Mouse (Mus musculus): ENCODE results near the gene Serpina1f.
"Not testable (repeated sequence)": the region's sequence is repeated elsewhere in the genome, so short reads cannot be mapped to it uniquely, and the experiment has no call there.

The Serpina1f gene

GRCm38 (mm10) chr12:103695429-103695828 is at the start of gene Serpina1f:
Gene Serpina1f (minus strand): TSS chr12:103695529.
- no peak for DNase-seq (ENCODE audit: extremely low spot score, low read depth, low spot score)

GRCm38 (mm10) chr12:103737791-103738580 is 42.7 kb upstream of the Serpina1f start:
- DNase-seq (ENCODE audit: extremely low spot score, low read depth, low spot score) = not testable (repeated sequence)

DNA sequence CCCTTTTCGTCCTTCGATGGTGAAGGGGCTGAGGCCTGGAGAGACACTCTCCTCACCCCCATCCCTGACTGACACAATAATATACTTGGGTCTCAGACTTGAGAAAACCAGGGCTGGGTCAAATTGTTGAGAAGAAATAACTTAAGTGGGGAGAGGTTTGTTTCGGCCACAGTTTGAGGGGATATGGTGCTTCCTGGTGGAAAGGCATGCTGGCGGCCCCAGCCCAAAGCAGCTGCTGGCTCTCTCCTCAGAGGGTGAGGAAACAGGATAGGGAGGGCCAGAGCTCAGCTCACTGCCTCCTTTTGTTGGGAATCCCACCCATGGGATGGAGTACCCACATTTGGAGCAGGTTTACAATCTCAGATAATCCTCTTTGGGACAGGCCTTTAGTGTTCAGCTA is 40.2 kb upstream of the Serpina1f start:
- DNase-seq (ENCODE audit: extremely low spot score, low read depth, low spot score) = not testable (repeated sequence)

DNA sequence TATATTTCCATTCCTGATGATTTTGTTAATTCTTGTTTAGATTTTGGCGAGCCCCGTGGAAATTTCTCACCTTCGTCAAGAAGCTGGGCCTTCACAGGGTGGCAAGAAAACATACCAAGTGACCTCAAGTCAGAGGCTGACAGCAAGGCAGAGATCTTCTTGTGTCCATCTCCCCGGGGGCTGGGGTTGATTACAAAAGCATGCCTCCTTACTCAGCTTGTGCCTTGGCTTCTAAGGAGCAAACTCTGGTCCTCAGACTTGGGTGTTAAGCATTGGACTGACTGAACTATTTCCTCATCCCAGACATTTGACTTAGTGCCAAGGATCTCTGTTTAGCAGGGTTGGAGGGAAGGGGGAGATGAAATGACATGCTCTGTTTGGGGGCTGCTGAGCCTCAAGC is 39.8 kb upstream of the Serpina1f start:
- DNase-seq (ENCODE audit: extremely low spot score, low read depth, low spot score) = not testable (repeated sequence)

DNA sequence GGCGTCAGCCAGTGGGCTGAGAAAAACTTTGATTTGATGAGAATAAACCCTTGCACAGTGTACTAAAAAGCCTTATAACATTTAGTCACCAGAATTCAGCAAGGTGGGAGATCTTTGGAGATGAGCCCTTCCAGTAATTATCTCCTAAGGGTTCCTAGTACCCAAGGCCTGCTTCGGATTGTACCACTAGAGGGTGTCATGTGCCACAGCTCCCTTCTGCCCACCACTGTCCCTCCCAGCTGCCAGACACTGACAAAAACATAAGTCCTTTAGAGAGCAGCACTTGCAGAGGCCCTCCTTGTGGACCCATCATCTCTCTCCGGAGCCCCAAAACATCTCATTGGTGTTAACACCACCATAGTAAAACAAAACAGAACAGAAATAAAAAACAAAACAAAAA is 16.2 kb upstream of the Serpina1f start:
- DNase-seq (ENCODE audit: extremely low spot score, low read depth, low spot score) = no peak

- no peak for DNase-seq (ENCODE audit: extremely low spot score, low read depth, low spot score)
Measured at GRCm38 (mm10) chr12:103710405-103710804, 15.1 kb upstream of the Serpina1f start.

DNA sequence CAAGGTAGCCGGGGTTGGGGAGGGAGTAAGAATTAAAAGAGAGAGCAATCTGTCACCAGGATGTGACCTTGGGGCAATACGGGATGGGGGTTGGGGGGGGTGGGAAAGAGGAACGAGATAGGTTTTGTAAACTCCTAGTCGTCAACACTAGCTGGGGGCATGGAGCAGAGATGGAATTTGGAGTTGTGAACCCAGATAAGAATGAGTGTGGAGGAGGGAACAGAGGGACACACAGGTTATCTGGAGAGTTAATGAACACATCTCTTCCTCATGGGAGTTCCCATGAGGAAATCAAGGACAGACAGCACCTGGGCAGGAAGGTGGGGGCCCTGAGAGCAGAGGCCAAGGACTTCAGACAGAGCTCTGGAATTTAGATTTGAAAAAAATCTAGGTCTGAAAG is 10.8 kb upstream of the Serpina1f start:
- no peak for DNase-seq (ENCODE audit: extremely low spot score, low read depth, low spot score)

- no peak for DNase-seq (ENCODE audit: extremely low spot score, low read depth, low spot score)
Measured at GRCm38 (mm10) chr12:103705547-103705946, 10.2 kb upstream of the Serpina1f start.

- no peak for DNase-seq (ENCODE audit: extremely low spot score, low read depth, low spot score)
Measured at GRCm38 (mm10) chr12:103700144-103700750, 4.9 kb upstream of the Serpina1f start.

DNA sequence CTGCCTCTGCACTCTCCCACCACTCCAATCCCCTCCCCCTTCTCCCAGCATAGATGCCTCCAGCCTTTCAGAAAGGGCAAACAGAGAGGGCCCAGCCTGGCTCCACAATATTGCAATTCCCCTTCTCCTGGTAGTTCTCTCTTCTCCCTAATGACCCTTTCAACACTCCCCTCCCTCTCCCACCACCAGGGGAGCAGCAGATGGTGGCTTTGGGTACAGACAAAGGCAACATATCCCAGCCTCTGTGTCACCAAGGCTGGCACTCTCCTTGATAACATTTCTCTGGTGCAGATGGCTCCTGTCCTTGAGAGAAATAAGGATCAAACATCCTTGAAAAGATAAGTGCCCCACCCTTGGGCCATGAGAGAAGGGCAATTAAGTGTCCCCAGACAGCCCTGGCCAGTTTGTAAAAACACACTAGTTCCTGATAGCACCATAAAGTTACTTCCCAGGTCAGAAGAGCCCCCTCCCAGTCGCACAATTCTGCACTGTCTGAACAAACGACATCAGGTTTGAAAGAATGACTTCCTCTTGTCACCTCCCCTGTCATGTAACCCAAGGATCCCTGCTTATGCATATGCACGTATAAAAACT is 7.0 kb downstream of the Serpina1f start:
- DNase-seq (ENCODE audit: extremely low spot score, low read depth, low spot score) = no peak

- DNase-seq (ENCODE audit: extremely low spot score, low read depth, low spot score) = no peak
Measured at GRCm38 (mm10) chr12:103687021-103687420, 8.3 kb downstream of the Serpina1f start.

- no peak for DNase-seq (ENCODE audit: extremely low spot score, low read depth, low spot score)
Measured at GRCm38 (mm10) chr12:103686050-103686449, 9.3 kb downstream of the Serpina1f start.

GRCm38 (mm10) chr12:103685386-103685785 is 9.9 kb downstream of the Serpina1f start:
- no peak for DNase-seq (ENCODE audit: extremely low spot score, low read depth, low spot score)

GRCm38 (mm10) chr12:103683775-103684174 is 11.6 kb downstream of the Serpina1f start:
- DNase-seq (ENCODE audit: extremely low spot score, low read depth, low spot score) = no peak

DNA sequence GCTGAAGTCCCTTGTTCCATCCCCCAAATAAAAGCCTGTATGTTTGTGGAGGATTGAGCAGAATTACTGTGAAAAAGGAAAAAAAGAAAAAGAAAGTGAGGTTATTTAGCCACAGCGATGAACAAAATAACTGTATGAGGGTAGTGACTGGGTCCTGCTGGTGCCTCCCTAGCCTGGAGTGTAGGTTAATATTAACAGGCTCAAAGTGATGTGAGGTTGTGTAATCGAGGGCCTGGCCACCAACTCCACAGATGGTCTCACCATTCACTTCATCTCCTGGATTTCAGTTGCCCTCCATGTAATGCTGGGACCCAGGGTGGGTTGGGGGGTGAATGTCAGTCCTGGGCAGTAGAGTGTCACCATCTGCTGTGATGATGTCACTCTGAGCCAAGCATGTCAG is 13.6 kb downstream of the Serpina1f start:
- DNase-seq (ENCODE audit: extremely low spot score, low read depth, low spot score) = no peak

GRCm38 (mm10) chr12:103681169-103681568 is 14.2 kb downstream of the Serpina1f start:
- no peak for DNase-seq (ENCODE audit: extremely low spot score, low read depth, low spot score)

GRCm38 (mm10) chr12:103679853-103680252 is 15.5 kb downstream of the Serpina1f start:
- DNase-seq (ENCODE audit: extremely low spot score, low read depth, low spot score) = not testable (repeated sequence)

GRCm38 (mm10) chr12:103676039-103676438 is 19.3 kb downstream of the Serpina1f start, which contains the start of gene Serpina16:
Gene Serpina16 (minus strand): TSS chr12:103676139.
- DNase-seq (ENCODE audit: extremely low spot score, low read depth, low spot score) = no peak

DNA sequence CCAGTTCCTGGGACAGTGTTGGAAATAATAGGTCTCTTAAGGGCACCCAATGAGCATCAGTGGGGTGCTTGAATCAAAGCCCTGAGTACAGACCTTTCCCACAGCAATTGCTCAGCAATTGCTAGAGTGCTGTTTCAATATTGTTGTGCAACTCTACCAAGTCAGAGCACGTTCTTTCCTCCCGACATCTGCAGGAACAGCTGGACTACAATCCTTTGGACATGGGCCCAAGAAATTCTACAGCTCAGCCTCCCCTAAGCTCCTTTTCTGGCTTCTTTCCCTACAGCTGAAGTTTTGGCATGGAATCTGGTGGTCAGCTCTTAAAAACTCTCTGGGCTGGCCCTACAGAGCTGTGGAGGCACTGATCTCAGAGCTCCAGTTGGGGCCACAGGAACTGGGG is 22.1 kb downstream of the Serpina1f start:
- DNase-seq (ENCODE audit: extremely low spot score, low read depth, low spot score) = no peak

- no peak for DNase-seq (ENCODE audit: extremely low spot score, low read depth, low spot score)
Measured at GRCm38 (mm10) chr12:103671483-103671882, 23.8 kb downstream of the Serpina1f start.

DNA sequence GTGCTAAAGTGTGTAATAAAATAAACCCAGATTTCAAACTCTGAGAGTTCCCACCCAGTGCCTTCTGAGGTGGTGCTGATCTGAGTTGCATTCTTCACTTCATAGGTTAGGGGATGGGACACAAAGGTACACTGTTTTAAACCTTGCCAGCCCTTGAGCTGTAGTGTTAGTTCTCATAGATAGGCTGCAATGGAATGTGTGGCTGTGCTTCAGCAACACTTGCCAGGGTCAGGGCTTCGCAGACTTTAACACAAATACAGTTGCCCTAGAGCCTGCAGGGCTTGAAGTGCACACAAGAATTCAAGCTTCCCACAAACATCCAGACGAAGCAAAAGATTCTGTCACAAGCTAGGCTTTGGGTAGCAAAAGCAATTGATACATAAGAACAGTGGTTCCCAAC is 24.4 kb downstream of the Serpina1f start:
- no peak for DNase-seq (ENCODE audit: extremely low spot score, low read depth, low spot score)

DNA sequence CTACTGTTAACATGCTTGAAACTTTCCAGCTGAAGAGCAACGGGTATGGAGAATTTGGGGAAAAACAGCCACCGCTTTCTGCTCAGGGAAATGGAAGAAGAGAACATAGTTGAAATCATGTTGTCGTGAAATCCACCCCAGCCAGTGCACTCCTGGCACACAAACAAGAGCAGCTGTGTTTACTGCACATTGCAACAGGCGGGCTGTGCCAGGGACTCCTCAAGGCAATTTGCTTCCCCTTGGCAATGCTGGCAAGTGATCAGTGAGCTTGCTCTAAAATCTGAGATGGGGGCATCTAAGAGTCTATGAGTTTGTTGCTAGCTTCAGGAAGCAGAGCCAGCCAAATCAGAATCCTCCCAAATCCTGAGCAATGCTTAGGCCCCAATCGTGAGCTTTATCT is 25.0 kb downstream of the Serpina1f start:
- no peak for DNase-seq (ENCODE audit: extremely low spot score, low read depth, low spot score)
